Mouse (Mus musculus) ES-Bruce4 (cell line): Measurements from ENCODE around the gene Gm47995.
"Not testable (repeated sequence)": the region's sequence is repeated elsewhere in the genome, so short reads cannot be mapped to it uniquely, and the experiment has no call there.

Source experiments
- CTCF ChIP-seq: IDR thresholded peaks from one replicate; pipeline ENCODE4 v1.8.1; 2011; ENCODE audit warnings: low read depth, low read length
- POLR2A ChIP-seq: IDR thresholded peaks from one replicate; pipeline ENCODE4 v1.8.1; 2011; ENCODE audit warnings: low read length; ENCODE audit not compliant: insufficient read depth

GRCm38 (mm10) chr1:151208493-151208892 is 10.2 kb downstream of the Gm47995 start:
- not testable (repeated sequence) for TF ChIP-seq POLR2A, CTCF
